In the genomic region with DNA sequence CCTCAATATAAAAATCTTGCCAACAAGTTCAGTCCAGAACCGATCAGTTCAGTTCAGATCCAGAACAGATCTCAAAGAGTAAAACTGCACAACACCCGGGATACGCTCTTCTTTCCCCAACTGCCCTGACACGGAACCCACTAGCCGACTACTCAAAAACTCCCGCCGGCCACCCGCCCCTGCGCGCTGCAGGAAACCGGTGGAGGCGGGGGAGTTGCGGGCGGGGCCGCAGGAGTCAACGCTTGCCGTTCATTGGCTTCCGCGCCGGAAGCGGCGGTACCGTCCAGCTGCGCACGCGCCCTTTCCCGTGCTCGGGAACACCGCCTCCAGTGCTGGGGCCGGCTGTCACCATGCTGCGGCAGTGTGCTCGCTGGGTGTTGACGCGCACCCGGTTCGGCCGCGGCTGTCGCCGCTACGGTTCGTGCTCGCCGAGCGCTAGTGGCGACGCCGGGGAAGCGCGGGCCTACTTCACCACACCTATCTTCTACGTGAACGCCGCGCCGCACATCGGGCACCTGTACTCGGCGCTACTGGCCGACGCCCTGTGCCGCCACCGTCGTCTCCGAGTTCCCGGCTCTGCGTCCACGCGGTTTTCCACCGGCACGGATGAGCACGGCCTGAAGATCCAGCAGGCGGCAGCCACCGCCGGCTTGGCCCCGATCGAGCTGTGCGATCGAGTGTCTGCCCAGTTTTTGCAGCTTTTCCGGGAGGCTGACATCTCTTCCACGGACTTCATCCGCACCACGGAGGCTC, we compare ENCODE assay signal across 8 mouse cellular contexts. TPM values are rescaled to one million over a fixed set of nuclear protein-coding genes. Genes with fewer than 3 reads are reported as not detected.
DNase-seq lines count a peak whose midpoint lies in the region; ATAC-seq and TF ChIP-seq lines count a peak whose summit lies in the region.

A gene (plus strand): TSS at position 288 of the 753 bp plus-strand sequence.

- peak; percentile 53 for TF ChIP-seq CTCF in heart, adult 2 months (IDR thresholded peaks at IDR 0.05)

- TF ChIP-seq POLR2A in heart, adult 2 months (IDR thresholded peaks at IDR 0.05; ENCODE audit: insufficient read depth, low read depth, low read length) = peak; percentile 83

- H3K9me3 ChIP-seq in embryonic facial prominence, embryonic 14.5 days (ENCODE audit: control insufficient read depth, low read length) = no peaks in the 10 kb centered on the region
- H3K9me3 ChIP-seq in limb, embryonic 15.5 days = no peaks in the 10 kb centered on the region

- intact Hi-C loops in heart, adult 2 months (cut with DNase I) = loop anchor here (2.0 to 5.0 kb wide), 3 partner anchors 35 to 150 kb away; a partner anchor contains a TSS

- H3K4me3 ChIP-seq in embryonic facial prominence, embryonic 14.5 days (ENCODE audit: low read depth, low read length) = peak within 1 kb of the TSS; percentile 87
- peak within 1 kb of the TSS; percentile 71 for H3K4me3 ChIP-seq in heart, adult 2 months
- H3K4me3 ChIP-seq in limb, embryonic 15.5 days = peak within 1 kb of the TSS; percentile 87

- 0 out of 2 replicates have a peak, but pooled peaks have one; percentile 65 for TF ChIP-seq EP300 in heart, adult 2 months (IDR thresholded peaks at IDR 0.05; ENCODE audit: insufficient read depth, low read depth, low read length)

- WGBS in embryonic facial prominence, embryonic 14.5 days = under 1% methylated on average over 65 of the region's 82 CpGs
- under 1% methylated on average over 82 of the region's 82 CpGs for WGBS in heart, adult 2 months
- under 1% methylated on average over 82 of the region's 82 CpGs for whole genome bisulfite sequencing in limb, embryonic 15.5 days

- peaks cover 25% of the 10 kb centered on the region for H3K4me1 ChIP-seq in embryonic facial prominence, embryonic 14.5 days (ENCODE audit: control insufficient read depth, insufficient read depth, low read length)
- peaks cover 6% of the 10 kb centered on the region for H3K4me1 ChIP-seq in heart, adult 2 months (ENCODE audit: control insufficient read depth, insufficient read depth, low read length)
- peaks cover 14% of the 10 kb centered on the region for H3K4me1 ChIP-seq in limb, embryonic 15.5 days

- H3K27me3 ChIP-seq in embryonic facial prominence, embryonic 14.5 days (replicated peaks; ENCODE audit: control insufficient read depth, insufficient read depth, low read length) = no peaks in the 10 kb centered on the region
- no peaks in the 10 kb centered on the region for H3K27me3 ChIP-seq in heart, adult 2 months (ENCODE audit: control insufficient read depth, insufficient read depth, low read length)
- no peaks in the 10 kb centered on the region for H3K27me3 ChIP-seq in limb, embryonic 15.5 days

- peak within 1 kb of the TSS; percentile 78 for H3K9ac ChIP-seq in embryonic facial prominence, embryonic 14.5 days (ENCODE audit: low read depth, low read length)
- peak within 1 kb of the TSS; percentile 83 for H3K9ac ChIP-seq in heart, adult 2 months (ENCODE audit: low read depth, low read length)
- H3K9ac ChIP-seq in limb, embryonic 15.5 days = peak within 1 kb of the TSS; percentile 62

- H3K27ac ChIP-seq in embryonic facial prominence, embryonic 14.5 days (replicated peaks; ENCODE audit: low read depth, low read length) = peak within 1 kb of the TSS; percentile 55
- peak within 1 kb of the TSS; percentile 75 for H3K27ac ChIP-seq in heart, adult 2 months
- peak within 1 kb of the TSS; percentile 63 for H3K27ac ChIP-seq in limb, embryonic 15.5 days

- no peaks in the 10 kb centered on the region for H3K36me3 ChIP-seq in embryonic facial prominence, embryonic 14.5 days (ENCODE audit: control insufficient read depth, insufficient read depth, low read length)
- peaks cover 13% of the 10 kb centered on the region for H3K36me3 ChIP-seq in heart, adult 2 months (ENCODE audit: control insufficient read depth, insufficient read depth, low read length)
- H3K36me3 ChIP-seq in limb, embryonic 15.5 days = peaks cover 2% of the 10 kb centered on the region; the same call in 1 of the 2 replicates

- ATAC-seq in embryonic facial prominence, embryonic 14.5 days (ENCODE audit: low read depth) = peak; percentile 100
- peak; percentile 94 for ATAC-seq in limb, embryonic 15.5 days (ENCODE audit: insufficient number of reproducible peaks, low FRiP score, low TSS enrichment, low read depth)

- H3K4me2 ChIP-seq in embryonic facial prominence, embryonic 14.5 days (ENCODE audit: low read depth, low read length) = peak within 1 kb of the TSS; percentile 89
- peak within 1 kb of the TSS; percentile 87 for H3K4me2 ChIP-seq in limb, embryonic 15.5 days

- 0 out of 2 replicates have a peak, but pooled peaks cover 2% of the 10 kb centered on the region for H3K79me2 ChIP-seq in heart, adult 2 months (replicated peaks; ENCODE audit: control insufficient read depth, insufficient read depth, low read length)

- DNase-seq in 3T3-L1 (ENCODE audit: low read depth, low spot score) = peak; percentile 96
- DNase-seq in adrenal gland, postnatal 4 days (ENCODE audit: low spot score in 2 of 2) = peak; percentile 85 to 89
- peak; percentile 98 for DNase-seq in embryonic facial prominence, embryonic 14.5 days (ENCODE audit: low spot score)
- DNase-seq in heart, adult 2 months = peak; percentile 96 to 97
- peak; percentile 93 for DNase-seq in kidney, adult 9 months
- peak; percentile 81 to 90 for DNase-seq in monocyte, adult 2 months (ENCODE audit: low read depth in 1 of 2, low spot score in 2 of 2)
- DNase-seq in spleen, postnatal 36 days (ENCODE audit: low spot score in 2 of 2) = peak; percentile 96

RNA-seq across cellular contexts. Expression of the gene that starts here (rescaled TPM):
- 1 to 10 TPM; 5.2 to 6.0 TPM for total RNA-seq in adrenal gland, postnatal 4 days (2021)
- polyA plus RNA-seq in embryonic facial prominence, embryonic 14.5 days (2014; fragmentation: Nextera tagmentation; extraction: Ambion mirVana) = 3.1 and 3.3 TPM in 2 replicates
- total RNA-seq in heart, adult 2 months (2021) = 1 to 10 TPM; 5.0 to 5.3 TPM
- polyA plus RNA-seq in heart, adult 2 months (2012; rRNA removed) = 2.0 and 3.6 TPM in 2 replicates
- 2.5 and 3.1 TPM in 2 replicates for polyA plus RNA-seq in limb, embryonic 15.5 days (2015; fragmentation: Nextera tagmentation; extraction: Ambion mirVana)

Comparison
In these comparisons a context has a peak if more than half of its experiments do, and no peak if none do; other contexts are left out.
1. Peak in every context shown above with its lines: DNase-seq, ATAC-seq, H3K4me3 ChIP-seq and H3K27ac ChIP-seq.